Mouse (Mus musculus) ZHBTc4 (cell line): Measurements from ENCODE around the gene Nutf2.
"Not testable (repeated sequence)": the region's sequence is repeated elsewhere in the genome, so short reads cannot be mapped to it uniquely, and the experiment has no call there.

ENCODE experiments used
- DNase-seq: peaks from one replicate; pipeline ENCODE4 v3.0.0-alpha.2; 2011; ENCODE audit warnings: low read depth, low spot score

Nutf2 gene

DNA sequence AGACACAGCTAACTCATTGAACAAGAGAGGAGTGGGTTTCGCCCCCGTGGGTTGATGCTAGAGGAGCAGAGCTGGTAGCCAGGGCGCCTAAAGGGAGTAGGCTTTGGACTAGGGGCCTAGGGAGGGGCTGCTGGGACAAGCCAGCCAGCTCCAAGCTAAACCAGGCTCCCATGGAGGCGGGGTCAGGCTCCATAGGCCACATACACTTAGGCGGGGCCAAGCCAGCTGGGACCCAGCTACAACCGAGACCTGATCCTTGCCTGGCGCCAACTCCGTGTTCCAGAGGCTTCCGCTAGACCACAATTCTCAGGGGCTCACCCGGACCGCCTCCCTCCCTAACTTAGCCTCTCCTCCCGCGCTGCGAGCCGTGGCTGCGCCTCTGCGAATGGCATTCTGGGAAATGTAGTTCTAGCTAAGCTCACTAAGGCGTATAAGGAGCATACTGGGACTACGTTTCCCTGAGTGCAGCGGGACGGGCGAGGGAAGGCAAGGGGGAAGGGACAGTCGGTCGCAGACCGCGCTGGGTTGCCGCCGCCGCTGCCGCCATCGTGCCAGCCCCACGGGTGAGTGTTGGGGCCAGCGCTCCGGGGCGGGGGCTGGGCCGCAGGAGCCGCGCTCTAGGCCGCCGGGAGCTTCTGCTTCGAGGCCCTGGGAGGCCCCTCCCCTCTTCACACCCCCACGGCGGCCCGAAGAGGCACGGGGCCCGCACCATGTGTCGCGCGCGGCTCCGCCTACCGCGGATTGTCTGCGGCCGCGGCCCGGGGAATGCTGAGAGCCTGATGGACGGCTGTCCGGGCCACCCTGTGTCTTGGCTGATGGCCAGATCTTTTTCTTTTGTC lies at the start of gene Nutf2:
Nutf2 (plus strand) TSS at position 438 of the 839 bp plus-strand sequence.
- peak; percentile 100 for DNase-seq

DNA sequence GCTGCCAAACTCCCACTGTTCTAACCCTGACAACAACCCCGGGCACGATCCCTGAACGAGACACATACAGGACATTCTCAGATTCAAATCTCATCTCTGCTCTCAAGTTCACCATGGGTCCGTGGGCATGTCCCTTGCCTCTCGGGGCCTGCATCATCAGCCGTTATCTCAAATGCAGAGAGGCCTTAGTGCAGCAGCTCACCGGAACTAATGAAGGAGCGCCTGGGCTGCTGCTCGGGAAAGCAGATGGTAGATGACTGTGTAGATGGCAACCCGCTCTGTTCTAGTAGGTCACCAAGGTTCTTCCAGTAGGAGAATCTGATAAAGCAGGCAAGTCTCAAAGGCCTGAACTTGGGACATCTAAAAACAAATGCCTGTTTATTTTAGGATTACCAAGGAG lies 49.3 kb upstream of the Nutf2 start:
- no peak for DNase-seq

DNA sequence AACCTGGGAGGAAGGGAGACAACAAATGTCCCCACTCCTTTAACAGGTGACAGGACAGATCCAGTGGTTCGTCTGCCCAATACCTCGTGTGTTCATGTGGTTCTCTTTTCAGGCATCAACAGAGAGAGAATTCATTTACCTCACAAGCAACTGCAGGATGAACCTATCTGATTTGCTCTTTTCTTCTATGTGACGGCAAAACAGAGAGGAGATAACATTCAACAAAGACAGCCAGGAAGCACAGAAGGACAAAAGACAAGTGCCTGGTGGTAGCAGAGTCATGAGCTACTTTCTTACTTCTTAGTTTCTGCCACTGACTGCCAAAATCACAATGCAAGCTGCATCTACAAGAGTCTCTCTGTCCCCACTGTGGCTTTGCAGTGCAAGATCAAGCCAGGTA lies 48.8 kb upstream of the Nutf2 start:
- no peak for DNase-seq

DNA sequence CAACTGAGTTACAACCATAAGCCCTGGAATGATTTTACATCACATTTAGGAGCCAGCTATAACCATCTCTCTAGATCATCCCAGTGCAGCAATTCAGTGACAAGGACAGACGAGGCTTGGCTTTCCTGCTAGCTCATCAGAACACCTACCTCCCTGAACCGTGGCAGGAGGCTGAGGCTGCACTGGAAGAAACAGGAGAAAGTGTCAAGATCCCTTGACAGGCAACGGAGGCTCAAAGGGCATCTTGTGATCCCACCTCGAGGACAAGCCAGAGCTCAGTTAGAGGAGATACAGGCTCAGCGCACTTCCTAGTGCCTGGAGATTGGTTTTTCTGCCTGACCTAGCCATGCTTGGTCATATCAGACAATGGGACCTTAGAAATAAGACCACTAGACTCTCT lies 47.9 kb upstream of the Nutf2 start:
- no peak for DNase-seq

DNA sequence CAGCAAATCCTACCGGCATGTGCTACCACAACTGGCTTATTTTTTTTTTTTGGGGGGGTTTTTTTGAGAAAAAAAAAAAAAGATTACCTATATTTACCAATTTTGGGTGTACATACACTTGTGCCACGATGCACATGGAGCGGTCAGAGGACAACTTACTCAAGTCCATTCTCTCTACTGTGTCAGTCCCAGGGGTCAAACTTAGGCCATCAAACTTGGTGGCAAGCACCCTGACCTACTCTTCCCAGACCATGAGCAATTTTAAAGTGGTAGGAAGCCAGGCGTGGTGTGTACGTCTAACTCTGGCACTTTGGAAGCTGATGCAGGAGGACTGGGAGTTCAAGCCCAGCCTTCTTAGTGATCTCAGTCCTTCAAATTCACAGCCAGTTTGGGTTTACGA lies 47.1 kb upstream of the Nutf2 start:
- DNase-seq = no peak

DNA sequence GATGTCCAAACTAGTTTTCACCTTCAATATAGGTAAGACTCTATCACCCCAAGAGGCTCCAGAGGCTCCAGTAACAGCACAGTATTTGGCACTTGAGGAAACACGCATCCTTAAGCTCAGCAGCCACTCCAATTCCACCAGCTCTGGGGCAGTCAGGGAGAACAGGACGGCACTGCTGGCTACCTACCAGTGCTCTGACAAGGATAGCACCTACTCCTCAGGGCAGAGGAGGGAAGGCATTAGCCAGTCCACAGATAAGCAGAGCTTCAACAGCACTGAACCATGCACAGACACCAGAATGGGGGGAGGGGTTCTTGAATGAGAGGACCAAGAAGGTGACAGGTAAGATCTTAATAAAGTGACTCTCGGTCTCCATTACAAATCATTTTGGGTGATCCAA lies 40.7 kb upstream of the Nutf2 start:
- DNase-seq = no peak

DNA sequence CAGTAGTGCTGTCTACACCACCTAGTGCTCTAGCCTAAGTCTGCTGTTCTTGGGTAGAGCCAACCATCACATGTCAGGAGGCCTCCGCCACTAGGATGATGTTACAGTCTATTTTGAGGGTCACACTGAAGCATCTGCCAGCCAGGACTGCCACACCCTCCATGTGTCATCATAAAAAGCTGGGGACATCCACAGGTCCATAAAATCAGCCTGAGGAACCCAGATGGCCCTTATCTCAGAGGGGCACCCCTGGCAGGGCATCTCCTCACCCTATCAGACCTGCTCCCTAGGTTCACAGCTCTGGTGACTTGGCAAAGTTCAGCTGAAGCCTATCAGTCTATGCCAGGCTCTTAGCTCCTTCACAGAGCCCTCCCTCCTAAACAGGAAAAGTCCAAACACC lies 39.5 kb upstream of the Nutf2 start:
- no peak for DNase-seq

DNA sequence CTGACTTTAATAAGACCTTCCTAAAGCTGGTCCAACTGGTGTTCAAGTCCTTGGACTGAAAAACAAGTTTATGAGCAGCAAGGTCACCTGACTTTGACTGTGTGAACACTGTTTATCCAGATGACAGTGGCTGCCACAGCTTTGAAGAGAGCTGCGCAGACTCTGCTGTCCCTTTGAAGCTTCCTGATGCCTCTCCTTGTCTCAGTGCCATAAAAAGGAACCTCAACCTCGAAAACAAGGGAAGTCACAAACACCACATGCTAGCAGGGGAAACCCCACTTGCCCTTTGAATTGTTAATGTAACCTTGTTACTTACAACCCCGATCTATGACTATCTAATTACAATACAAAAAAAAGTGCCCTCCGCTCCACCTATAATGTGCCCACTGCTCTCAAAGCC lies 34.9 kb upstream of the Nutf2 start:
- DNase-seq = no peak

DNA sequence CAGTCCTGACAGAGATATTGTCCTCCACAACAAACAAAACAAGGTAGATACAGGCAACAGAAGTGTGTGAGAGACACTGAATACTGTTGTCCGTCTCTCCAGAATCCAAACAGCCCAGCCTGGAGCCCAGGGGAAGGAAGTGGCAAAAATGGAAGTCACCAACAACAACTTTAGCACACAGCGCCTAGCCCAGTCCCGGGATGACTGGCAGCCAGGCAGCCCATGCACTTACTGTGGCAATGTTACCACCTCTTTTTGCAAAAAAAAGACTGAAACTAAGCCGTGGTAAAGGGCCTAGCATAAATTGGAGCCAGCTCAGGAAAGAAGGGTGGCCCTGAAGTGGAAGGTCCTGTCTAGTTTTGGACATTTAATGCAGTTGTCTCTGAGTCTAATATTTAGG lies 34.0 kb upstream of the Nutf2 start:
- no peak for DNase-seq

DNA sequence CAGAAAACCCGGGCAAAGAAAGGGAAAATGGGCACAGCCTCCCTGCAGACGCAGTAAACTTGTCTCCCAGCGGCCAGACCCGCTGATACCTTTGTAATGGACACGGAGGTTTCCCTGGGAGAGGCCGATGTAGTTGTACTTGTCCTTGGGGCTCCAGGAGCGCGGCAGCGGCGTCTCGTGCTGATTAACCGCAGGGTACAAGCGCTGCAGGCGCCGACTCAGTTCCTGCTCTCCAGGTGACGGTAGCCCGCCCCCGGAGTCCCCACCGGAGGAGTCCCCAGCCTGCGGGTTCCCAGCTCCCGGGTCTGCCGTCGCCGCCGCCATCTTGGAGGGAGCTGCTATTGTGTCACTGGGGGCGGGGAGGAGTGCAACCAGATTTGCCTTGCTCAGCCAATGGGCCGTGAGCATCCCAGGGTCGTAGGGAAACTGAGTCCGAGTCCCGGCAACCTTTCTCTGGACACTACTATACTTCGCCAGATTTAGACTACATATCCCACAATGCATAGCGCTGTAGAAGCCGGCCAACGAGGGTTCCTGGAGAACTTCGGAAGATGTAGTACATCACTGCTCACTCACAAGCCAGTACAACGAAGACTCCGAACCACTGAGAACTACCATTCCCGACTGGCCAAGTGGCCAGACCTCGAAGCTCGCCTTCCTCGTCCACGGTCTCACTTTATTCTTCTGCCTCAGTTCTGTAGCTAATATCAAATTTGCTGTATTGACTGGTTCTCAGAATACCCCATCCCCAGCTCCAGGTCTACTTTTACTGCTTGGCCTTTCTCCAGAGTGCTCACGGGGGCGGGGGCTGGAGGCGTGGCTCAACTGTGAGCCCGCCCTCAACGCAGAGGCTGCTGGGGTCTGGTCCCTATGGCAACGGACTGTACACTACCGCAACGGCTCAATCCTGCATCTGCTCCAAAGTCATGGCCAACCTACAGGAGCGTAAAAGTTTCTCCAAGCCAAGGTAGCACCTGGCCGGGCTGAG lies 33.2 kb upstream of the Nutf2 start, which contains the start of the genes Ranbp10 and Tsnaxip1:
Ranbp10 (minus strand) TSS at position 490 of the 988 bp plus-strand sequence.
Tsnaxip1 (plus strand) TSS at position 871 of the 988 bp plus-strand sequence.
- DNase-seq = peak; percentile 99

DNA sequence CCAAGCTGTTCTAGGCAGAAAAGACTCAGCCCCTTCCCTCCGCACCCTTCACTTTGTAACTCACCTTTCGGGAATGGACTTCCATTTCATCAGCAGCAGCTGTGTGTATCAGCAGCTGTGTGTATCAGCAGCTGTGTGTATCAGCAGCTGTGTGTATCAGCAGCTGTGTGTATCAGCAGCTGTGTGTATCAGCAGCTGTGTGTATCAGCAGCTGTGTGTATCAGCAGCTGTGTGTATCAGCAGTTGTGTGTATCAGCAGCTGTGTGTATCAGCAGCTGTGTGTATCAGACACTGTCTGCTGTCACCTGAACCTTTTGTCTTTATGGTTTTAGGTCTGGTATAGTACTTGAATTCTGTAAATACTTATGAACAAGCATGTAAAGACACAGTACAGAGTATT lies 26.6 kb upstream of the Nutf2 start:
- DNase-seq = not testable (repeated sequence)

DNA sequence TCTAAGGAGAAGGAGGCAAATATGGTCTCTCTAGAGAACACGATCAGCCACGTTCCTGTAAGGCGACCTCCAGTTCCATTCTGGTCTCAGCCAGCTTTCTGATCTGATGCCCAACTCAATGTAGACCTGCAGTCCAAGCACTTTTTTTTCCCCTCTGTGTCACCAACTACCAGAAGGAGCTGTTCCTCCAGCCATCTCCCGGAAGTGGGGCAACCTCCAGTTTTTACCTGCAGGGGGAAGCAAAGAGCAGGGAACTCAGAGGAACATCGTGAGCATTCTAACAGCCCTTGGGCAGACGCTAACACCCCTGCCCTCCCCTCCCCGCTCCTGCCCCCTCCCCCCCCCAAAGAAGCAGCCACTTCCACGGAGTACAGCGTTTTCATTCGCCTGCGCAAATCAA lies 25.1 kb upstream of the Nutf2 start:
- DNase-seq = peak; percentile 86

DNA sequence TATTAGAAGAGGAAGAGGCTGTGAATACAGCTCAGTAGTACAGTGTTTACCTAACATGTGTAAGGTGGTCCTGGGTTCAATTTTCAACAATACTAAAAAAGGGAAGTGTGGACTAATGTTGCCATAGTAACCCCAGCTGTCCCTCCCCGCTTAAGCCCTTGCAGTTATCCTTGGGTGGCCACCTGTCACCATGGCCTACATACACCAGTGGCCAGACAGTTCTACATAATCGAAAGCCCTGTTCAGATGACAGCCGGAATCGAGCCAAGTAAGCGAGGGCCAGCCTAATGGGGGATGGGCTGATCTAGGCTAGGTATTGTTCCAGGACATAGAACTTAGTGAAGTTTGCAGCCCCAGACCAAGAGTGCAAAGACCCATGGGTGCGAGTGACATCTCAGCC lies 23.4 kb upstream of the Nutf2 start:
- no peak for DNase-seq

DNA sequence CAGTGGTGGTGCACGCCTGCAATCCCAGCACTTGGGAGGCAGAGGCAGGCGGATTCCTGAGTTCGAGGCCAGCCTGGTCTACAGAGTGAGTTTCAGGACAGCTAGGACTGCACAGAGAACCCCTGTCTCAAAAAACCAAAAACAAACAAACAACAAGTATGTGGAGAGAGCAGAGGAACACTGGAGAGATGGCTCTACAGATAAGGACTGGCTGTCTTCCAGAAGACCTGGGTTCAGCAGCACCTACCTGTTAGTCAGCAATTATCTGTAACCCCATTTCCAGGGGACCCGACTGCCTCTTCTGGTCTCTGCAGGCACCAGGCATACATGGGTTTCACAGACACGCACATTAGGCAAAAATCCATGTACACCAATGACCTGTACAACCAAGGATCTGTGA lies 21.2 kb upstream of the Nutf2 start:
- no peak for DNase-seq

DNA sequence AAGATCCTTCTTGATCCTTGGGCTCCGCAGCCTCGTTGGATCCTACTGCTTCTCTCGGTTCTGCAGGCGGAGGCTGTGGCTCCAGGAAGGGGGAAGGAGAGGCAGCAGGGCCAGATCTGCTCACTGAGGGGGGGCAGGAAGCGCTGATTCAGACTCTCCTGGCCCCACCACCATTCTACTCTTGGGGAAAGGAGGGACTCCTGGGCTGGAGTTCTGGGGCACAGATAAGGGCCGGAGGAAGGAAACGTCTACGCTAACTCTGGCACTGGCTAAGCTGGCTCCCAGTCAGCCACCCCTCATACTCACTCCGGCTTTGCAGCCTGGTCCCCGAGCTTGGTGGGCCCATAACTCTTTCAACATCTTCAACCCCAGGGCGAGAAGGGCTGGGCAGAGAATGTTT lies 13.7 kb upstream of the Nutf2 start:
- no peak for DNase-seq

DNA sequence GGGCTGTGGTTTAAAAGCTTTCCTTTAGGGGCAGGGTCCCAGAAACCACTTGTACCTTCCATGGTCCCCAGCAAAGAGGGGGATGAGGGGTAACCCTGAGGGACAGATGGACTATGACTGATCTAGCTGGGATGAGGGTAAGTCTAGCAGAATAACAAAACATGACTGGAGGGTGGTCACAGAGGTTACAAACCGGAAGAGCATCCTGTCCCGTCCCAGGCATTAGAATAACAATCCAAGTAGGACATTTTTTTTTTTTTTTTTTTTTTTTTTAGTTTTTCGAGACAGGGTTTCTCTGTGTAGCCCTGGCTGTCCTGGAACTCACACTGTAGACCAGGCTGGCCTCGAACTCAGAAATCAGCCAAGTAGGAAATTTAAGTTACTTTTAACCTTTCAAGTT lies 10.4 kb upstream of the Nutf2 start:
- no peak for DNase-seq

DNA sequence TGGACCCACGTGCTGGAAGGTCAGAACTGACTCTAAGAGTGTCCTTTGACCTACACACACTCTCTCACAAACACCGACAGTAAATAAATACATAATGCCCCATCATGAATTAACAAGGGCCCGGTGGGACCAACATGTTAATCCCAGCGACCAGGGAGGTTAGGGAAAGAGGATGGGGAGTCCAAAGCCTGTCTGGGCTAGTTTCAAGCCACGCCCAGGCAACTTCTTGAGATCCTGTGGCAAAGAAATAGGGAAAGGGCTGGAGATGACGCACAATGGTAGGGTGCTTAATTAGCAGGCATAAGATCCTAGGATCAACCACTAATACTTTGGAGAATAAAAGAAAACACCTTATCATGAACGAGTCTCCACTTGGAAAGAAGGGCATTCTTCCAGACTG lies 9.8 kb upstream of the Nutf2 start:
- DNase-seq = peak; percentile 68

DNA sequence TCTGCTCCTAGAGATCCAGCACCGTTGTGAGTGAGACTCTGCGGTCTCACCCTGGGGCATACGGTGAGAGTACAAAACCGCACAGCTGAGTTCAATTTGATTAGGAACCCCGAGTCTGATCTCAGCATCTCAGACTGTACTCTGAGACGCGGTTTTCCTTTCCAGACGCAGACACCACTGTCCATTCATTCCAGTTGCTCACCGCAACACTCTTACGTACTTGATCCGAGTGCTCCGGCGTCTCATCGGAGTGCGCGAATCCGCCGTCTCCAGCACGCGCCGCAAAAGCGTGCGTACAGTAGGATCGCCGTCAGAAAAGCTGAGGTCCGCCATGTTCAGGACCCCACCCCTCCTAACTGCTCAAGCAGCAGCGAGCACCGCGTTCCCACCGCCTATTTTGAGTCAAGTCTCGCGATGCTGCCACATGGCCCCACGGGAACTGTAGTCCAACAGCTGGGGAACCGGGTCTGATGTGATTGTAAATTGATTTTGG lies 8.7 kb upstream of the Nutf2 start:
- DNase-seq = peak; percentile 97

DNA sequence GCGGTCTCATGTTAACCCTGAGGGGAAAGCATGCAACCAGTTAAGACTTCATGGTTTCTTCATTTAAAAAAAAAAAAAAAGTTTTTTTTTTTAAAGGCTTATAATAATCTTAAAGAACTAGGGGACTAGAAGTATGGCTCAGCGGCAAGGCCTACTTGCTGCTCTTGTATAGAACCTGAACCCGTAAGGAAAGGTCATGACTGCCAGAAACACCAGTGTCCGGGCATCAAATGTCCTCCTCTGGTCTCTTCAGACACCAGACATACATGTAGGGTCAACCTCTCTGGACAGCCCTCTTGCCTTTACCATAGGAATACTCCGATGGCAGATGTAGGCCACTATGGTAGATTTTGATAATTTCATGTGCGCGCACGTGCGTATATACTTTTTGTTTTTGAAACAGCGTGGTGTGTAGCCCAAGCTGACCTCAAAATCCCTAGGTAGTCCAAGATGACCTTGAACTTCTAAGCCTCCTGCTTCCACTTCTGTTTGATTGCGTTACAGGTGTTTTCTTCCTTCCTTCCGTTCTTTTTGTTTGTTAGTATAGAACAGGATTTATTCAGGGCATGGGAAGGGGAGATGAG lies 8.1 kb upstream of the Nutf2 start:
- no peak for DNase-seq

DNA sequence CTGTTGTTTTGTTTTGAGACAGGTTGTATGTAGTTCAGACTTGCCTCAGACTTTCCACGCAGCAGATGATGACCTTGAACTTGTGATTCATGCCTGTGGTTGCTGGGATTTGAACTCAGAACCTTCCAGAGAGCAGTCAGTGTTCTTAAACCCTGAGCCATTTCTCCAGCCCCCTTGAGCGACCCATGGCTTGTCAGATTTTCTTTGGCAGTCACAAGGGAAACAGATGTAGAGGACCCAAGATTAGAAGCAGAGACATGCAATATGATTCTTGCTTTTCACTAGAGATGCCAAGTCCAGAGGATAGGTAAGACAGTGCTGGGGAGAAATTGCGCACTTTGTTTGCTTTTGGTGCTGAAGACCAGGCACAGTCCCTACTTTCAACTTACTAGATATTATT lies 7.2 kb upstream of the Nutf2 start, which contains the start of gene Cenpt:
Cenpt (minus strand) TSS at position 101 of the 400 bp plus-strand sequence.
- DNase-seq = no peak

DNA sequence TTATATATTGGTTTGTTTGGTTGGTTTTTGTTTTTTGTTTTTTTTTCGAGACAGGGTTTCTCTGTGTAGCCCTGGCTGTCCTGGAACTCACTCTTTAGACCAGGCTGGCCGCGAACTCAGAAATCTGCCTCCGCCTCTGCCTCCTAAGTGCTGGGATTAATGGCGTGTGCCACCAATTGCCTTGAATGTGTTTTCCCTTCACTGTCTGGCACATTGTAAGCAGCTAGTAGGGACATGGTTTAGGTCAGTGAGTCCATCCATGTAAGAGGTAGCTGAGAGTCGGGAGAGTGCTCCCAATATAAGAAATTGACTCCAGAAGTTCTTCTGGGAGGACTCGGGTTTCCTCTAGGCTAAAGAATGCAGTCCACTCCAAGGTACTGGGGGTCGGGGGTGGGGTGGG lies 6.1 kb upstream of the Nutf2 start:
- DNase-seq = no peak

DNA sequence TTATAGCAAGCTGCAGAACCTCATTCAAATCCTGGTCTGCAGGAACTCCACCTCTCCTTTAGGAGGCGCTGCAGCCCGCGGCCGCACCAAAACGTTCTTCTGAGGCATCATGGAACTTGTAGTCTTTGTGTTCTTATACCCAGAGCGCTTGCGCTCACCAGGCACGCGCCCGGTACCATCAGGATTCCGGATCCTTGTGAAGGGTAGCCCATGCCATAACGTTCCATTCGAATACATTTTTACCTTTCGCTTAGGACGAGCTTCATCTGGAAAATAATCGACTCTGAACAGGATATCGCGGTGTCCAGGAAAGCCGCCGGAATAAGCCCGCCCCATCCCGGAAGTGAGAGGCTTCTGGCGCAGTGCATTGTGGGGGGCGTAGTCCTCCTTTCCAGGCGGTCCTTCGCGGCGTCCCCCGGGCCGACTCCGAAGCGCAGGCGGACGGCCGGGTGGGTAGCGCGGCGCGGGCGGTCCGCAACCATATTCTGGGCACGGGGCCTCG lies 5.6 kb upstream of the Nutf2 start, which contains the start of gene Thap11:
Thap11 (plus strand) TSS at position 418 of the 502 bp plus-strand sequence.
- peak; percentile 95 for DNase-seq
